Mouse (Mus musculus) Muller cell, postnatal 12 days (primary cell): ENCODE data around the gene Ttc37.
A peak's percentile ranks its signal among the peaks of the same experiment; 100 is the strongest.

Experiments used
- DNase-seq: peaks from one replicate; pipeline ENCODE4 v3.0.0-alpha.2; 2015; ENCODE audit errors: inconsistent ontology term

Ttc37 gene

GRCm38 (mm10) chr13:76157508-76157907 is 59.0 kb downstream of the Ttc37 start:
- DNase-seq = no peak

- DNase-seq = no peak
These were observed 62.1 kb downstream of the Ttc37 start for GRCm38 (mm10) chr13:76160587-76160986.

- DNase-seq = no peak
These were observed 75.8 kb downstream of the Ttc37 start for GRCm38 (mm10) chr13:76174297-76174696.

- no peak for DNase-seq
These were observed 80.2 kb downstream of the Ttc37 start for GRCm38 (mm10) chr13:76178700-76179099.

GRCm38 (mm10) chr13:76187651-76188050 is 89.1 kb downstream of the Ttc37 start:
- no peak for DNase-seq

- DNase-seq = no peak
These were observed 90.7 kb downstream of the Ttc37 start for GRCm38 (mm10) chr13:76189190-76189589.

- DNase-seq = no peak
These were observed 91.7 kb downstream of the Ttc37 start for GRCm38 (mm10) chr13:76190273-76190672.

GRCm38 (mm10) chr13:76194937-76195336 is 96.4 kb downstream of the Ttc37 start:
- DNase-seq = no peak

GRCm38 (mm10) chr13:76195431-76196138 is 97.1 kb downstream of the Ttc37 start:
- no peak for DNase-seq

- DNase-seq = peak; percentile 56
These were observed 98.8 kb downstream of the Ttc37 start for GRCm38 (mm10) chr13:76197297-76197848.

GRCm38 (mm10) chr13:76199943-76200342 is 101.4 kb downstream of the Ttc37 start:
- DNase-seq = no peak

GRCm38 (mm10) chr13:76214928-76215327 is 116.4 kb downstream of the Ttc37 start:
- no peak for DNase-seq

- DNase-seq = no peak
These were observed 116.9 kb downstream of the Ttc37 start for GRCm38 (mm10) chr13:76215397-76215796.
